Mouse (Mus musculus) ovary, postnatal 36 days (tissue): ENCODE measurements at regions not wholly inside any gene's neighbourhood (a gene's known extent, or its start where the extent isn't known, plus 50 kb on each side); places are given as distances from the start of the nearest gene placed in this dataset.

Experiments
- DNase-seq: peaks from one replicate; pipeline ENCODE4 v3.0.0; 2022; ENCODE audit warnings: low spot score, mixed read lengths

- DNase-seq, result no peak
Measured at GRCm38 (mm10) chr3:19747361-19747760, 118.9 kb upstream of the 1700064H15Rik start.

GRCm38 (mm10) chr3:19751946-19752345, 123.5 kb upstream of the 1700064H15Rik start:
- DNase-seq, result no peak

- DNase-seq, result no peak
Measured at GRCm38 (mm10) chr3:19754011-19754410, 125.5 kb upstream of the 1700064H15Rik start.

- DNase-seq, result no peak
Measured at GRCm38 (mm10) chr3:19754636-19755035, 126.2 kb upstream of the 1700064H15Rik start.

- no peak for DNase-seq
Measured at GRCm38 (mm10) chr3:19755136-19755535, 126.7 kb upstream of the 1700064H15Rik start.

- no peak for DNase-seq
Measured at GRCm38 (mm10) chr3:19798543-19799106, 158.2 kb upstream of the Cp start.

- no peak for DNase-seq
Measured at GRCm38 (mm10) chr3:19810034-19810433, 146.8 kb upstream of the Cp start.

- DNase-seq, result no peak
Measured at GRCm38 (mm10) chr3:19824904-19825303, 131.9 kb upstream of the Cp start.

- no peak for DNase-seq
Measured at GRCm38 (mm10) chr3:19828518-19829246, 128.2 kb upstream of the Cp start.

- no peak for DNase-seq
Measured at GRCm38 (mm10) chr3:19829752-19830151, 127.1 kb upstream of the Cp start.

- DNase-seq, result no peak
Measured at GRCm38 (mm10) chr3:19848031-19848735, 108.7 kb upstream of the Cp start.

- no peak for DNase-seq
Measured at GRCm38 (mm10) chr3:19848736-19849269, 108.1 kb upstream of the Cp start.

- DNase-seq, result no peak
Measured at GRCm38 (mm10) chr3:19882623-19883022, 74.2 kb upstream of the Cp start.

- DNase-seq, result no peak
Measured at GRCm38 (mm10) chr3:19888405-19888804, 68.4 kb upstream of the Cp start.

GRCm38 (mm10) chr3:19894258-19894629, 62.6 kb upstream of the Cp start:
- DNase-seq, result no peak

- DNase-seq, result peak; percentile 94
Measured at GRCm38 (mm10) chr3:19894630-19895578, 62.0 kb upstream of the Cp start.

- no peak for DNase-seq
Measured at GRCm38 (mm10) chr3:19895755-19896154, 61.1 kb upstream of the Cp start.

- no peak for DNase-seq
Measured at GRCm38 (mm10) chr3:19897140-19897539, 59.7 kb upstream of the Cp start.

GRCm38 (mm10) chr3:19902226-19902625, 54.6 kb upstream of the Cp start:
- no peak for DNase-seq

GRCm38 (mm10) chr3:19904446-19905275, 52.2 kb upstream of the Cp start:
- peak; percentile 12 for DNase-seq
